Mouse (Mus musculus) colon, adult 2 months (tissue): ENCODE measurements around the gene Nfkb1. TPM values are rescaled to one million over a fixed set of nuclear protein-coding genes. Genes with fewer than 3 reads are reported as not detected.

Experiments
- polyA plus RNA-seq: library from polyadenylated mRNA; depleted of rRNA; stranded (reverse); fragments of >200 nt; gene quantifications from 2 replicates; pipeline ENCODE4 v1.2.3, GENCODE M21; 2012; rRNA removed

Nfkb1 gene
- polyA plus RNA-seq = 82.0 and 103 TPM in 2 replicates

GRCm38 (mm10) chr3:135691191-135692131 lies at the start of gene Nfkb1:
Gene Nfkb1, minus strand, starts transcription at chr3:135691547.

Other genes starting within 250 kb of the Nfkb1 start
- gene Manba, start 205.9 kb downstream of the Nfkb1 start, polyA plus RNA-seq = 6.7 and 7.2 TPM in 2 replicates
- 14.4 and 17.8 TPM in 2 replicates for gene Slc39a8, start 133.7 kb upstream of the Nfkb1 start, polyA plus RNA-seq